9 mouse cellular contexts compared by ENCODE assay signal in the genomic region with DNA sequence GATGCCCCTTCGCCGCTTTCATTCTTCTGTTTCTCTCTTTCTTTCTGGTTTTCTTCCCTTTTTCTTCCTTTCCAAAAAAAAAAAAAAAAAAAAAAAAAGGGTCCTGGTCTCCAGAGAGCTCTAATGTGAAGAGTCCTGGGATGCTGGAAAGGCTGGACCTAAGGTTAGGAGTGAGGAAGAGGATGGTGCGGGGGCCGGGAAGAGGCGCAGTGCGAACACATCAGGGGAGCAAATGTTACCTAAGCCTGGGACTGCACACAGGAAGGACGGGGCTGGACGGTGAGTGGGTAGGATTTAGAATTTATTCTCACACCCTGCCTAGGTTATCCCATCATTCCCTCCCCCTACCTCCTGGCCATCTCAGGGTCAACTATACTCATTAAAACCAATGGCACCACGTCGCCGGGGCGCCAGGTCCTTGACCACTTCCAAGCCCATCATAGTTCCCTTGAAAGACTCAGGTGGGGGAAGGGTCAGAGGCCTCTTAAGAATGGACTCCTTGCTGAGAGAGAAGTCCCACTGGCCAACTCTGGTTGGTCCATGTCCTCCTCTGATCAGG. TPM values are rescaled to one million over a fixed set of nuclear protein-coding genes. Genes with fewer than 3 reads are reported as not detected.
DNase-seq lines count a peak whose midpoint lies in the region; ATAC-seq and TF ChIP-seq lines count a peak whose summit lies in the region.
"Had no signal": no experiment of that assay in that cellular context is flagged by ENCODE, and none has a peak within 500 bp of the region (broad histone marks: within the 10 kb centered on the region; RNA-seq: fewer than 3 reads in every experiment).

No protein-coding gene starts in this region.

- TF ChIP-seq EP300 in liver, postnatal 0 days (IDR thresholded peaks at IDR 0.05; ENCODE audit: low read depth), result no peak

- peak overlapping the region; percentile 43 for H3K4me2 ChIP-seq in liver, embryonic 11.5 days
- no peak overlapping the region for H3K4me2 ChIP-seq in liver, postnatal 0 days (ENCODE audit: low read depth, low read length)
- peak overlapping the region; percentile 51 for H3K4me2 ChIP-seq in forebrain, embryonic 12.5 days

- 47% methylated on average over 12 of the region's 12 CpGs for WGBS in liver, embryonic 11.5 days
- 57% methylated on average over 12 of the region's 12 CpGs for WGBS in liver, postnatal 0 days (ENCODE audit: insufficient replicate concordance)
- WGBS in forebrain, embryonic 12.5 days, result 7% methylated on average over 12 of the region's 12 CpGs
- WGBS in limb, embryonic 10.5 days, result 49% methylated on average over 12 of the region's 12 CpGs
- WGBS in olfactory bulb, adult 2 months, result 47% methylated on average over 12 of the region's 12 CpGs

- H3K4me3 ChIP-seq in liver, embryonic 11.5 days (ENCODE audit: low read depth, low read length), result no peak overlapping the region
- no peak overlapping the region for H3K4me3 ChIP-seq in liver, postnatal 0 days (ENCODE audit: low read depth, low read length)
- H3K4me3 ChIP-seq in forebrain, embryonic 12.5 days (replicated peaks), result peak overlapping the region; percentile 26
- peak overlapping the region; percentile 35 for H3K4me3 ChIP-seq in limb, embryonic 10.5 days
- H3K4me3 ChIP-seq in olfactory bulb, adult 2 months (ENCODE audit: insufficient read depth, low read depth, low read length), result 0 out of 2 replicates have a peak overlapping the region, but pooled peaks have one; percentile 31
- H3K4me3 ChIP-seq: myocyte had no signal

- no peak for TF ChIP-seq CTCF in liver, postnatal 0 days (IDR thresholded peaks at IDR 0.05; ENCODE audit: low read depth)
- no peak for TF ChIP-seq CTCF in olfactory bulb, adult 2 months (IDR thresholded peaks at IDR 0.05; ENCODE audit: insufficient read depth, low read depth, low read length)

- no peak for DNase-seq in liver, embryonic 11.5 days (ENCODE audit: low spot score)
- DNase-seq in liver, postnatal 0 days, result no peak
- no peak for DNase-seq in limb, embryonic 10.5 days (ENCODE audit: low spot score)
- no peak for DNase-seq in frontal cortex, postnatal 36 days (ENCODE audit: low spot score in 2 of 2)
- DNase-seq in spleen, adult 18-20 months, result no peak
- no peak for DNase-seq in lung, adult 18-20 months

- H3K27ac ChIP-seq in liver, embryonic 11.5 days (ENCODE audit: low read depth, low read length), result no peak overlapping the region
- H3K27ac ChIP-seq in liver, postnatal 0 days (ENCODE audit: low read depth), result no peak overlapping the region
- peak overlapping the region; percentile 97 for H3K27ac ChIP-seq in forebrain, embryonic 12.5 days
- H3K27ac ChIP-seq in limb, embryonic 10.5 days, result peak overlapping the region; percentile 74
- H3K27ac ChIP-seq in olfactory bulb, adult 2 months (ENCODE audit: insufficient read depth, low read depth, low read length), result no peak overlapping the region

- TF ChIP-seq POLR2A in olfactory bulb, adult 2 months (IDR thresholded peaks at IDR 0.05; ENCODE audit: insufficient read depth, low read depth, low read length), result no peak

- H3K9ac ChIP-seq in liver, embryonic 11.5 days (ENCODE audit: low read depth, low read length), result no peak overlapping the region
- no peak overlapping the region for H3K9ac ChIP-seq in liver, postnatal 0 days (replicated peaks)
- H3K9ac ChIP-seq in forebrain, embryonic 12.5 days, result peak overlapping the region; percentile 51

- ATAC-seq in liver, embryonic 11.5 days (replicated peaks; ENCODE audit: low FRiP score), result no peak
- no peak for ATAC-seq in liver, postnatal 0 days
- peak; percentile 60 for ATAC-seq in forebrain, embryonic 12.5 days (ENCODE audit: low FRiP score)

- H3K36me3 ChIP-seq in liver, embryonic 11.5 days (ENCODE audit: control insufficient read depth, insufficient read depth, low read length), result no peaks in the 10 kb centered on the region
- H3K36me3 ChIP-seq in liver, postnatal 0 days (replicated peaks; ENCODE audit: insufficient read depth, low read length), result no peaks in the 10 kb centered on the region
- H3K36me3 ChIP-seq in forebrain, embryonic 12.5 days (replicated peaks), result peaks cover 5% of the 10 kb centered on the region
- peaks cover 36% of the 10 kb centered on the region for H3K36me3 ChIP-seq in limb, embryonic 10.5 days

- peaks cover 2% of the 10 kb centered on the region; the same call in 1 of the 2 replicates for H3K27me3 ChIP-seq in liver, embryonic 11.5 days (replicated peaks; ENCODE audit: control insufficient read depth, insufficient read depth, low read length)
- H3K27me3 ChIP-seq in liver, postnatal 0 days (ENCODE audit: insufficient read depth, low read length), result no peaks in the 10 kb centered on the region; the same call in 1 of the 2 replicates
- H3K27me3 ChIP-seq in forebrain, embryonic 12.5 days, result no peaks in the 10 kb centered on the region
- no peaks in the 10 kb centered on the region for H3K27me3 ChIP-seq in limb, embryonic 10.5 days (ENCODE audit: low read depth, poor library complexity, severe bottlenecking)

- H3K4me1 ChIP-seq in liver, embryonic 11.5 days (replicated peaks; ENCODE audit: control insufficient read depth, insufficient read depth, low read length), result no peaks in the 10 kb centered on the region; the same call in 1 of the 2 replicates
- H3K4me1 ChIP-seq in liver, postnatal 0 days (ENCODE audit: insufficient read depth), result no peaks in the 10 kb centered on the region
- H3K4me1 ChIP-seq in forebrain, embryonic 12.5 days, result peaks cover 90% of the 10 kb centered on the region
- H3K4me1 ChIP-seq in limb, embryonic 10.5 days, result peaks cover 73% of the 10 kb centered on the region
- peaks cover 24% of the 10 kb centered on the region for H3K4me1 ChIP-seq in olfactory bulb, adult 2 months (ENCODE audit: control insufficient read depth, insufficient read depth, low read length)

- no peaks in the 10 kb centered on the region for H3K9me3 ChIP-seq in liver, embryonic 11.5 days (ENCODE audit: control insufficient read depth, low read length)
- H3K9me3 ChIP-seq in liver, postnatal 0 days (ENCODE audit: low read length), result no peaks in the 10 kb centered on the region
- H3K9me3 ChIP-seq in forebrain, embryonic 12.5 days, result no peaks in the 10 kb centered on the region
- H3K9me3 ChIP-seq in limb, embryonic 10.5 days (replicated peaks), result no peaks in the 10 kb centered on the region

RNA-seq across cellular contexts. Expression of gene Boc, which starts 27.4 kb away (rescaled TPM):
- polyA plus RNA-seq in liver, embryonic 11.5 days (2014; fragmentation: Nextera tagmentation; extraction: Ambion mirVana), result 3.6 and 4.7 TPM in 2 replicates
- 0.14 and 0.17 TPM in 2 replicates for polyA plus RNA-seq in liver, postnatal 0 days (2015; fragmentation: Nextera tagmentation; extraction: Ambion mirVana)
- 28.3 and 31.0 TPM in 2 replicates for polyA plus RNA-seq in forebrain, embryonic 12.5 days (2016; fragmentation: Nextera tagmentation; extraction: Ambion mirVana)
- 20.0 and 38.3 TPM in 2 replicates for polyA plus RNA-seq in limb, embryonic 10.5 days (2016; fragmentation: Nextera tagmentation; extraction: Ambion mirVana)
- not detected in 2 replicates for polyA plus RNA-seq in olfactory bulb, adult 2 months (2012; ENCODE audit: insufficient read depth, insufficient read length, low replicate concordance, missing spikeins)

Comparison
In these comparisons a context has a peak if more than half of its experiments do, and no peak if none do; other contexts are left out.
1. H3K27ac ChIP-seq: peak in forebrain, embryonic 12.5 days (single experiment) and limb, embryonic 10.5 days (single experiment); none in liver, embryonic 11.5 days (single experiment), liver, postnatal 0 days (single experiment) and olfactory bulb, adult 2 months (single experiment).
2. H3K4me3 ChIP-seq: peak in forebrain, embryonic 12.5 days (single experiment), limb, embryonic 10.5 days (single experiment) and olfactory bulb, adult 2 months (single experiment); none in liver, embryonic 11.5 days (single experiment) and liver, postnatal 0 days (single experiment).